Comparison of ENCODE assay signal across 22 mouse cellular contexts in genomic region chr17:51986920-51987319, GRCm38 (mm10).
DNase-seq lines count a peak whose midpoint lies in the region; ATAC-seq and TF ChIP-seq lines count a peak whose summit lies in the region.
"Had no signal": no experiment of that assay in that cellular context is flagged by ENCODE, and none has a peak within 500 bp of the region (broad histone marks: within the 10 kb centered on the region; RNA-seq: fewer than 3 reads in every experiment).

No protein-coding gene starts in this region.

- no peak overlapping the region for H3K4me3 ChIP-seq in forebrain, embryonic 16.5 days (replicated peaks; ENCODE audit: low read length)
- no peak overlapping the region for H3K4me3 ChIP-seq in forebrain, embryonic 13.5 days
- H3K4me3 ChIP-seq in midbrain, embryonic 13.5 days (replicated peaks): no peak overlapping the region
- H3K4me3 ChIP-seq in midbrain, embryonic 14.5 days (replicated peaks; ENCODE audit: low read depth, low read length): no peak overlapping the region
- H3K4me3 ChIP-seq in cortical plate, adult 2 months (ENCODE audit: insufficient read depth, low read length): peak overlapping the region; percentile 5; the same call in 1 of the 2 replicates
- H3K4me3 ChIP-seq: embryonic facial prominence, embryonic 12.5 days; erythroblast, embryonic 14.5 days; forebrain, embryonic 12.5 days; gastrocnemius, adult 2 months; hindbrain, embryonic 13.5 days had no signal

- TF ChIP-seq POLR2A in cortical plate, adult 2 months (IDR thresholded peaks at IDR 0.05; ENCODE audit: extremely low read depth, insufficient read depth, low read length): no peak

- H3K9me3 ChIP-seq in forebrain, embryonic 16.5 days (ENCODE audit: control insufficient read depth, low read length): no peaks in the 10 kb centered on the region
- H3K9me3 ChIP-seq in forebrain, embryonic 13.5 days (replicated peaks): no peaks in the 10 kb centered on the region
- H3K9me3 ChIP-seq in midbrain, embryonic 13.5 days: no peaks in the 10 kb centered on the region
- no peaks in the 10 kb centered on the region for H3K9me3 ChIP-seq in midbrain, embryonic 14.5 days (ENCODE audit: control insufficient read depth, low read length)
- H3K9me3 ChIP-seq: embryonic facial prominence, embryonic 12.5 days; forebrain, embryonic 12.5 days; hindbrain, embryonic 13.5 days had no signal

- WGBS in forebrain, embryonic 16.5 days: 45% methylated on average over 8 of the region's 8 CpGs
- WGBS in forebrain, embryonic 13.5 days: 41% methylated on average over 8 of the region's 8 CpGs
- 69% methylated on average over 8 of the region's 8 CpGs for WGBS in midbrain, embryonic 13.5 days
- WGBS in midbrain, embryonic 14.5 days: 68% methylated on average over 8 of the region's 8 CpGs

- H3K27ac ChIP-seq in forebrain, embryonic 16.5 days (ENCODE audit: low read length): no peak overlapping the region
- no peak overlapping the region for H3K27ac ChIP-seq in forebrain, embryonic 13.5 days
- H3K27ac ChIP-seq in midbrain, embryonic 13.5 days: no peak overlapping the region
- no peak overlapping the region for H3K27ac ChIP-seq in midbrain, embryonic 14.5 days (replicated peaks; ENCODE audit: low read depth, low read length)
- H3K27ac ChIP-seq in cortical plate, adult 2 months (ENCODE audit: insufficient read depth, low read length): no peak overlapping the region
- H3K27ac ChIP-seq: embryonic facial prominence, embryonic 12.5 days; forebrain, embryonic 12.5 days; gastrocnemius, adult 2 months; hindbrain, embryonic 13.5 days; hindbrain, postnatal 0 days had no signal

- no peak for DNase-seq in midbrain, embryonic 14.5 days
- no peak for DNase-seq in B cell, adult 2 months
- DNase-seq: adrenal gland, adult 2 months; adrenal gland, postnatal 14 days; cerebellum, adult 11-12 months; cerebellum, adult 8-10 months; cerebellum, postnatal 36 days; gastrocnemius, adult 2 months; gastrocnemius, postnatal 14 days; heart, adult 11 months had no signal

- no peaks in the 10 kb centered on the region; the same call in 1 of the 2 replicates for H3K4me1 ChIP-seq in forebrain, embryonic 16.5 days (replicated peaks; ENCODE audit: control insufficient read depth, insufficient read depth, low read length)
- H3K4me1 ChIP-seq in forebrain, embryonic 13.5 days: 0 out of 2 replicates have a peak, but pooled peaks cover 7% of the 10 kb centered on the region
- H3K4me1 ChIP-seq in midbrain, embryonic 13.5 days (replicated peaks): no peaks in the 10 kb centered on the region
- no peaks in the 10 kb centered on the region for H3K4me1 ChIP-seq in midbrain, embryonic 14.5 days (ENCODE audit: control insufficient read depth, insufficient read depth, low read length)
- H3K4me1 ChIP-seq in cortical plate, adult 2 months (ENCODE audit: control insufficient read depth, insufficient read depth, low read length): no peaks in the 10 kb centered on the region
- H3K4me1 ChIP-seq: embryonic facial prominence, embryonic 12.5 days; forebrain, embryonic 12.5 days; hindbrain, embryonic 13.5 days had no signal

- H3K9ac ChIP-seq in forebrain, embryonic 16.5 days (replicated peaks; ENCODE audit: low read depth, low read length): no peak overlapping the region
- no peak overlapping the region for H3K9ac ChIP-seq in forebrain, embryonic 13.5 days
- H3K9ac ChIP-seq in midbrain, embryonic 13.5 days (replicated peaks): no peak overlapping the region
- no peak overlapping the region for H3K9ac ChIP-seq in midbrain, embryonic 14.5 days (replicated peaks; ENCODE audit: low read length)
- H3K9ac ChIP-seq: embryonic facial prominence, embryonic 12.5 days; forebrain, embryonic 12.5 days; forebrain, postnatal 0 days; hindbrain, embryonic 13.5 days had no signal

- no peaks in the 10 kb centered on the region for H3K27me3 ChIP-seq in forebrain, embryonic 16.5 days (replicated peaks; ENCODE audit: control insufficient read depth, insufficient read depth, low read length)
- H3K27me3 ChIP-seq in forebrain, embryonic 13.5 days: no peaks in the 10 kb centered on the region
- no peaks in the 10 kb centered on the region for H3K27me3 ChIP-seq in midbrain, embryonic 13.5 days
- H3K27me3 ChIP-seq in midbrain, embryonic 14.5 days (ENCODE audit: control insufficient read depth, insufficient read depth, low read length): no peaks in the 10 kb centered on the region
- H3K27me3 ChIP-seq: embryonic facial prominence, embryonic 12.5 days; forebrain, embryonic 12.5 days; hindbrain, embryonic 13.5 days had no signal

- ATAC-seq in forebrain, embryonic 16.5 days: 0 out of 2 replicates have a peak, but pooled peaks have one; percentile 6
- ATAC-seq in forebrain, embryonic 13.5 days: no peak
- ATAC-seq in midbrain, embryonic 13.5 days: 0 out of 2 replicates have a peak, but pooled peaks have one; percentile 17
- ATAC-seq in midbrain, embryonic 14.5 days (ENCODE audit: low FRiP score, low TSS enrichment): no peak
- ATAC-seq: hindbrain, postnatal 0 days; intestine, embryonic 16.5 days had no signal

- H3K4me2 ChIP-seq in forebrain, embryonic 16.5 days (ENCODE audit: low read length): no peak overlapping the region
- no peak overlapping the region for H3K4me2 ChIP-seq in forebrain, embryonic 13.5 days
- no peak overlapping the region for H3K4me2 ChIP-seq in midbrain, embryonic 13.5 days (replicated peaks)
- no peak overlapping the region for H3K4me2 ChIP-seq in midbrain, embryonic 14.5 days (ENCODE audit: low read length)
- H3K4me2 ChIP-seq: embryonic facial prominence, embryonic 12.5 days; forebrain, embryonic 12.5 days; heart, embryonic 11.5 days; hindbrain, embryonic 13.5 days had no signal

- no peaks in the 10 kb centered on the region for H3K36me3 ChIP-seq in forebrain, embryonic 16.5 days (ENCODE audit: control insufficient read depth, insufficient read depth)
- H3K36me3 ChIP-seq in forebrain, embryonic 13.5 days (ENCODE audit: poor library complexity, severe bottlenecking): no peaks in the 10 kb centered on the region
- H3K36me3 ChIP-seq in midbrain, embryonic 13.5 days: no peaks in the 10 kb centered on the region
- no peaks in the 10 kb centered on the region for H3K36me3 ChIP-seq in midbrain, embryonic 14.5 days (ENCODE audit: control insufficient read depth, insufficient read depth, low read length)
- H3K36me3 ChIP-seq: embryonic facial prominence, embryonic 12.5 days; forebrain, embryonic 12.5 days; hindbrain, embryonic 13.5 days had no signal

- TF ChIP-seq CTCF in cortical plate, adult 2 months (IDR thresholded peaks at IDR 0.05; ENCODE audit: extremely low read depth, insufficient read depth, low read length): no peak

Comparison
In these comparisons a context has a peak if more than half of its experiments do, and no peak if none do; other contexts are left out.
1. ATAC-seq: peak in forebrain, embryonic 16.5 days (single experiment) and midbrain, embryonic 13.5 days (single experiment); none in forebrain, embryonic 13.5 days (single experiment) and midbrain, embryonic 14.5 days (single experiment).